In genomic region chr9:61239328-61239727, GRCm38 (mm10) we compare ENCODE assay signal across 21 mouse cellular contexts.
DNase-seq lines count a peak whose midpoint lies in the region; ATAC-seq and TF ChIP-seq lines count a peak whose summit lies in the region.
"Had no signal": no experiment of that assay in that cellular context is flagged by ENCODE, and none has a peak within 500 bp of the region (broad histone marks: within the 10 kb centered on the region; RNA-seq: fewer than 3 reads in every experiment).

No protein-coding gene starts in this region.

- TF ChIP-seq POLR2A in CH12.LX (IDR thresholded peaks at IDR 0.05; ENCODE audit: low read depth, low read length), result no peak

- no peak overlapping the region for H3K4me3 ChIP-seq in limb, embryonic 15.5 days
- H3K4me3 ChIP-seq in limb, embryonic 10.5 days, result no peak overlapping the region
- H3K4me3 ChIP-seq in CH12.LX (replicated peaks in 1 of 3; ENCODE audit: low read depth in 2 of 3, low read length in 2 of 3, poor library complexity in 1 of 3), result peak overlapping the region in 1 of 3 experiments; percentile 7
- no peak overlapping the region for H3K4me3 ChIP-seq in midbrain, embryonic 11.5 days (ENCODE audit: low read depth, low read length)
- H3K4me3 ChIP-seq in midbrain, embryonic 15.5 days, result no peak overlapping the region
- H3K4me3 ChIP-seq: embryonic facial prominence, embryonic 15.5 days; erythroblast, embryonic 14.5 days; heart, adult 2 months; heart, embryonic 12.5 days; hindbrain, embryonic 13.5 days had no signal

- H3K27me3 ChIP-seq in limb, embryonic 15.5 days, result peaks cover 20% of the 10 kb centered on the region; the same call in 1 of the 2 replicates
- H3K27me3 ChIP-seq in limb, embryonic 10.5 days (ENCODE audit: low read depth, poor library complexity, severe bottlenecking), result peaks cover 57% of the 10 kb centered on the region
- peaks cover 4% of the 10 kb centered on the region for H3K27me3 ChIP-seq in CH12.LX (replicated peaks)
- 0 out of 2 replicates have a peak, but pooled peaks cover 2% of the 10 kb centered on the region for H3K27me3 ChIP-seq in midbrain, embryonic 11.5 days (ENCODE audit: control insufficient read depth, insufficient read depth, low read length)
- no peaks in the 10 kb centered on the region for H3K27me3 ChIP-seq in midbrain, embryonic 15.5 days (replicated peaks)

- peaks cover 13% of the 10 kb centered on the region for H3K4me1 ChIP-seq in limb, embryonic 15.5 days
- H3K4me1 ChIP-seq in limb, embryonic 10.5 days, result peaks cover 9% of the 10 kb centered on the region
- H3K4me1 ChIP-seq in CH12.LX (ENCODE audit: control insufficient read depth in 1 of 2, insufficient read depth in 2 of 2), result peaks cover 29 to 65% of the 10 kb centered on the region in 2 experiments
- H3K4me1 ChIP-seq in midbrain, embryonic 11.5 days (ENCODE audit: control insufficient read depth, insufficient read depth, low read length), result peaks cover 66% of the 10 kb centered on the region
- H3K4me1 ChIP-seq in midbrain, embryonic 15.5 days, result peaks cover 63% of the 10 kb centered on the region

- no peaks in the 10 kb centered on the region for H3K79me2 ChIP-seq in CH12.LX (replicated peaks; ENCODE audit: control insufficient read depth, extremely low read depth, insufficient read depth, poor library complexity, severe bottlenecking)

- no peak overlapping the region for H3K27ac ChIP-seq in limb, embryonic 15.5 days
- no peak overlapping the region for H3K27ac ChIP-seq in limb, embryonic 10.5 days
- H3K27ac ChIP-seq in CH12.LX (ENCODE audit: insufficient read depth, low read depth), result no peak overlapping the region
- peak overlapping the region; percentile 74 for H3K27ac ChIP-seq in midbrain, embryonic 11.5 days (ENCODE audit: low read depth, low read length)
- peak overlapping the region; percentile 22; the same call in 1 of the 2 replicates for H3K27ac ChIP-seq in midbrain, embryonic 15.5 days
- H3K27ac ChIP-seq: embryonic facial prominence, embryonic 15.5 days; heart, adult 2 months; hindbrain, embryonic 13.5 days had no signal

- WGBS in limb, embryonic 15.5 days, result 59% methylated on average over 4 of the region's 4 CpGs
- 71% methylated on average over 4 of the region's 4 CpGs for WGBS in limb, embryonic 10.5 days
- 33% methylated on average over 4 of the region's 4 CpGs for WGBS in midbrain, embryonic 11.5 days
- WGBS in midbrain, embryonic 15.5 days, result 27% methylated on average over 4 of the region's 4 CpGs

- in situ Hi-C loops in CH12.LX (cut with MboI; ENCODE audit: low pct_ligation_motif_present, low pct_unique_long_range_greater_than_20kb, low sequenced_read_pairs), result no loop called here

- TF ChIP-seq CTCF in CH12.LX (conservative IDR thresholded peaks at IDR 0.05 in 1 of 2, IDR thresholded peaks at IDR 0.05 in 1 of 2; ENCODE audit: low read depth in 2 of 2, low read length in 2 of 2), result no peak

- no peak for TF ChIP-seq RAD21 in CH12.LX (IDR thresholded peaks at IDR 0.05; ENCODE audit: low read depth, low read length)

- H3K4me2 ChIP-seq in limb, embryonic 15.5 days, result no peak overlapping the region
- 0 out of 2 replicates have a peak overlapping the region, but pooled peaks have one; percentile 27 for H3K4me2 ChIP-seq in CH12.LX (ENCODE audit: insufficient read depth, low read depth, poor library complexity, severe bottlenecking)
- H3K4me2 ChIP-seq in midbrain, embryonic 11.5 days, result no peak overlapping the region
- H3K4me2 ChIP-seq in midbrain, embryonic 15.5 days, result no peak overlapping the region
- H3K4me2 ChIP-seq: embryonic facial prominence, embryonic 15.5 days; heart, embryonic 12.5 days; hindbrain, embryonic 13.5 days had no signal

- no peak overlapping the region for H3K9ac ChIP-seq in limb, embryonic 15.5 days
- no peak overlapping the region for H3K9ac ChIP-seq in CH12.LX (ENCODE audit: insufficient read depth, low read depth)
- H3K9ac ChIP-seq in midbrain, embryonic 11.5 days (ENCODE audit: low read length), result no peak overlapping the region
- H3K9ac ChIP-seq in midbrain, embryonic 15.5 days, result no peak overlapping the region
- H3K9ac ChIP-seq: embryonic facial prominence, embryonic 15.5 days; heart, embryonic 12.5 days; hindbrain, embryonic 13.5 days had no signal

- no peak for DNase-seq in limb, embryonic 10.5 days (ENCODE audit: low spot score)
- DNase-seq in CH12.LX (ENCODE audit: extremely low read depth), result peak; percentile 69
- DNase-seq in midbrain, embryonic 11.5 days (ENCODE audit: low spot score, missing footprints), result no peak
- DNase-seq in heart, adult 8-10 months (ENCODE audit: low spot score), result no peak
- DNase-seq in spleen, adult 12 weeks (ENCODE audit: low spot score), result no peak
- DNase-seq: adrenal gland, postnatal 10 days; cerebellum, adult 11 months; cerebellum, adult 8-10 months; cerebellum, postnatal 14 days; embryo, embryonic 11 days; gastrocnemius, postnatal 10 days; heart, adult 2 months had no signal

- dilution Hi-C loops in CH12.LX (cut with MboI; ENCODE audit: extremely low pct_ligation_motif_present, extremely low pct_unique_long_range_greater_than_20kb, low sequenced_read_pairs), result no loop called here

- H3K36me3 ChIP-seq in limb, embryonic 15.5 days, result no peaks in the 10 kb centered on the region
- no peaks in the 10 kb centered on the region for H3K36me3 ChIP-seq in limb, embryonic 10.5 days
- no peaks in the 10 kb centered on the region for H3K36me3 ChIP-seq in CH12.LX (replicated peaks in 1 of 2; ENCODE audit: control insufficient read depth in 1 of 2, insufficient read depth in 1 of 2, low read length in 1 of 2)
- H3K36me3 ChIP-seq in midbrain, embryonic 11.5 days (ENCODE audit: control insufficient read depth, insufficient read depth, low read length), result no peaks in the 10 kb centered on the region
- no peaks in the 10 kb centered on the region for H3K36me3 ChIP-seq in midbrain, embryonic 15.5 days (replicated peaks)
- H3K36me3 ChIP-seq: embryonic facial prominence, embryonic 15.5 days; G1E; heart, embryonic 12.5 days; hindbrain, embryonic 13.5 days had no signal

- no peak; the same call in 1 of the 2 replicates for TF ChIP-seq EP300 in CH12.LX (IDR thresholded peaks at IDR 0.05; ENCODE audit: low read length)

- H3K9me3 ChIP-seq in limb, embryonic 15.5 days, result no peaks in the 10 kb centered on the region
- no peaks in the 10 kb centered on the region for H3K9me3 ChIP-seq in limb, embryonic 10.5 days (replicated peaks)
- peaks cover under 1% of the 10 kb centered on the region for H3K9me3 ChIP-seq in CH12.LX (replicated peaks; ENCODE audit: low read length)
- no peaks in the 10 kb centered on the region for H3K9me3 ChIP-seq in midbrain, embryonic 11.5 days (ENCODE audit: control insufficient read depth, low read length)
- no peaks in the 10 kb centered on the region for H3K9me3 ChIP-seq in midbrain, embryonic 15.5 days
- H3K9me3 ChIP-seq: embryonic facial prominence, embryonic 15.5 days; G1E; heart, embryonic 12.5 days; hindbrain, embryonic 13.5 days had no signal

- ATAC-seq in limb, embryonic 15.5 days (ENCODE audit: insufficient number of reproducible peaks, low FRiP score, low TSS enrichment, low read depth), result 0 out of 2 replicates have a peak, but pooled peaks have one; percentile 48
- ATAC-seq in midbrain, embryonic 11.5 days (ENCODE audit: low FRiP score), result peak; percentile 38; the same call in 1 of the 2 replicates
- ATAC-seq in midbrain, embryonic 15.5 days (replicated peaks), result no peak
- no peak for ATAC-seq in megakaryocyte progenitor cell, adult 5-6 weeks (replicated peaks; ENCODE audit: poor library complexity)
- ATAC-seq: forebrain, embryonic 16.5 days had no signal

TF ChIP-seq in CH12.LX, 34 proteins besides CTCF, POLR2A, EP300 and RAD21:
- TF ChIP-seq SIN3A (IDR thresholded peaks at IDR 0.05; ENCODE audit: low read length) (no peak), JUN (IDR thresholded peaks at IDR 0.05; ENCODE audit: insufficient read depth, low read depth, low read length) (no peak), MAFK (IDR thresholded peaks at IDR 0.05; ENCODE audit: insufficient replicate concordance, low read length) (0 out of 2 replicates have a peak, but pooled peaks have one; percentile 27), BHLHE40 (IDR thresholded peaks at IDR 0.05; ENCODE audit: low read depth, low read length) (peak; percentile 21; the same call in 1 of the 2 replicates), ZC3H11A (IDR thresholded peaks at IDR 0.05; ENCODE audit: low read depth, low read length) (no peak), ZKSCAN1 (IDR thresholded peaks at IDR 0.05; ENCODE audit: borderline replicate concordance, low read depth, low read length) (no peak), MYC (IDR thresholded peaks at IDR 0.05; ENCODE audit: low read depth, low read length) (0 out of 2 replicates have a peak, but pooled peaks have one; percentile 23), MAZ (IDR thresholded peaks at IDR 0.05; ENCODE audit: low read depth, low read length) (0 out of 2 replicates have a peak, but pooled peaks have one; percentile 23), HCFC1 (IDR thresholded peaks at IDR 0.05; ENCODE audit: low read depth, low read length) (no peak)

Comparison
In these comparisons a context has a peak if more than half of its experiments do, and no peak if none do; other contexts are left out.
1. ATAC-seq: peak in limb, embryonic 15.5 days (single experiment) and midbrain, embryonic 11.5 days (single experiment); none in midbrain, embryonic 15.5 days (single experiment) and megakaryocyte progenitor cell, adult 5-6 weeks (single experiment).
2. H3K27ac ChIP-seq: peak in midbrain, embryonic 11.5 days (single experiment) and midbrain, embryonic 15.5 days (single experiment); none in limb, embryonic 15.5 days (single experiment), limb, embryonic 10.5 days (single experiment) and CH12.LX (single experiment).